Mouse (Mus musculus) layer of hippocampus, postnatal 14 days (tissue): ENCODE measurements around the gene Asns. TPM values are rescaled to one million over a fixed set of nuclear protein-coding genes. Genes with fewer than 3 reads are reported as not detected.
A peak's percentile ranks its signal among the peaks of the same experiment; 100 is the strongest.

ENCODE experiments used
- DNase-seq, 2 experiments: peaks; one replicate each; pipeline ENCODE4 v3.0.0; 2021 to 2022; ENCODE audit warnings: low spot score in 2 of 2, mixed read lengths in 1 of 2
- long read RNA-seq, 2 experiments: library from polyadenylated mRNA; stranded (forward); transcript quantifications; one replicate each; pipeline ENCODE4 v2.0.0; 2021
- total RNA-seq, 2 experiments: library from RNA; stranded (reverse); gene quantifications; 2 replicates each; pipeline ENCODE4 v1.2.3; 2021

Asns gene
- total RNA-seq: 100 to 1,000 TPM in 1 of 2 experiments, 10 to 100 TPM in 1; 97.4 to 100 TPM
- long read RNA-seq, experiment 1, transcript Asns-201 (12 exons, 2,001 nt): major isoform, 102 of 114 reads
- long read RNA-seq, experiment 1, partial matches to known transcripts: 4 of 114 reads
- long read RNA-seq, experiment 1, other reads (novel, unspliced or antisense): 8 of 114 reads
- long read RNA-seq, experiment 2, transcript Asns-201 (12 exons, 2,001 nt): major isoform, 130 of 139 reads
- long read RNA-seq, experiment 2, partial matches to known transcripts: 7 of 139 reads
- long read RNA-seq, experiment 2, other reads (novel, unspliced or antisense): 2 of 139 reads

DNA sequence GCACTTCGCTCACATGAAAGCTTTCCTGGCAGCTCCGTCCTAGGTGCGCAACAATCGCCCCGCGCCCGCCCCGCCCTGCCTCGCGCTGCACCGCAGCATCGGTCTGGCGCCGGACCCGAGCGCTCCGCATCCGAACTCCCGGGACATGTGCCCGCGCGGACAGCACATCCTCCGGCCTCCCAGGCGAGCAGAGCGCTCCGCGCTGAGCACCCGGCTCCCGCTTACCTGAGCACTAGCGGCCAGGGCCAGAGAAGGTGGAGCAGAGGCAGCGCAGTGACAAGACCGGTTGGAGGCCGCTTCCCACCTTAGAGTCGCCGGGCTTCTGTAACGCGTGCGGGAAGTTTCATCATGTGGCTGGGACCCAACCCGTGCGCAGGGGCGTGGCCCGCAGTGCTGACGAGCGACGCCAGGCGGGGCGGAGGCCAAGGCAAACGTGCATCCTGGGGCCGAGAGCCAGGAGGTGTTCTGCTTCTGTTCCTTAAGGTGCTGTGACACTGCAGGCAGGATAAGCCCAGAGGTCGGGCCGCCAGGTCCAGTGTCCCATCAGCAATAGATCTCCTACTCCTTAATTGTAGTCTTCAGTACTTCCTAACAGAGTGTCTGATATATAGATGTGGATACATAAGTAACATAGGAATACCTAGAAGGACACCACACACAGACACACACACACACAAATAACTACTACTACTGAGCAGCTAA is at the start of gene Asns:
Gene Asns, minus strand, starts transcription at position 371 of the 702 bp plus-strand sequence.
- peak; percentile 77 to 78 for DNase-seq

DNA sequence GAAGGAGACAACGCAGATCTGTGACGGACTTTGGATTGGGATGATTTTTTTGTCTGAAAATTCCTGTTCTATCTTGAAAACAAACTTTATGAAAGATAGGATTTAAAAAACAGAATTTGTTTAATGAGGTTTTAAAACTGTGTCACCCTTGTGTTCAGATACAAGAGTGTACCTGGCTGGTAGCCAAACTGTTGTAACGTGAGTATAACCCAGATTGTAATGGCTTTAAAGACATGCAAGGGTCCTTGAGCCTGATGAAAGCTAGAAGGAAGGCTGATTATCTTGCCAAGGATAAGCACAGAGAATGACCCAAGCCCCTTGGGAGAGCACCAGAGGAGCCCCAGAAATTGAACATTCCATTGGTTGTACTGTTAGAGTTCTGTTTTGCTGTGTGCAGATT is 48.7 kb upstream of the Asns start:
- DNase-seq: no peak

DNA sequence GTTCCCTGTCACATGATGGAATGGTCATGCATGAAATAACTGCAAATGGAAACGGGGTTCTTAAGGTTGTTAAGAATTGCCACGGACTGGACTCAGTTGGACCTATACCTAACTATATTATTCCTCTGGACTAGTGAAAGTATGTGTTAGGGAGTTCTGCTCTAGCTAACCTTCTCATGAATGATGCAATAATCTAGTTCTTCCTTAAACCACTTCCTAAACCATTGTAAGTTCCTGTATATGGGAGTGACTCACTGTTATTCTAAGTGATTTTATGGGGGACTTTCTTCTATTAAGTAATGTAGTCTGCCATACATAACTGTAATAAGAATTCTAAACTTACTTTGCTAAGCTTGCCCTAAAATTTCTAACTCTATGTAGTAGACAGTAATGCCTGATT is 44.8 kb upstream of the Asns start:
- DNase-seq: no peak

DNA sequence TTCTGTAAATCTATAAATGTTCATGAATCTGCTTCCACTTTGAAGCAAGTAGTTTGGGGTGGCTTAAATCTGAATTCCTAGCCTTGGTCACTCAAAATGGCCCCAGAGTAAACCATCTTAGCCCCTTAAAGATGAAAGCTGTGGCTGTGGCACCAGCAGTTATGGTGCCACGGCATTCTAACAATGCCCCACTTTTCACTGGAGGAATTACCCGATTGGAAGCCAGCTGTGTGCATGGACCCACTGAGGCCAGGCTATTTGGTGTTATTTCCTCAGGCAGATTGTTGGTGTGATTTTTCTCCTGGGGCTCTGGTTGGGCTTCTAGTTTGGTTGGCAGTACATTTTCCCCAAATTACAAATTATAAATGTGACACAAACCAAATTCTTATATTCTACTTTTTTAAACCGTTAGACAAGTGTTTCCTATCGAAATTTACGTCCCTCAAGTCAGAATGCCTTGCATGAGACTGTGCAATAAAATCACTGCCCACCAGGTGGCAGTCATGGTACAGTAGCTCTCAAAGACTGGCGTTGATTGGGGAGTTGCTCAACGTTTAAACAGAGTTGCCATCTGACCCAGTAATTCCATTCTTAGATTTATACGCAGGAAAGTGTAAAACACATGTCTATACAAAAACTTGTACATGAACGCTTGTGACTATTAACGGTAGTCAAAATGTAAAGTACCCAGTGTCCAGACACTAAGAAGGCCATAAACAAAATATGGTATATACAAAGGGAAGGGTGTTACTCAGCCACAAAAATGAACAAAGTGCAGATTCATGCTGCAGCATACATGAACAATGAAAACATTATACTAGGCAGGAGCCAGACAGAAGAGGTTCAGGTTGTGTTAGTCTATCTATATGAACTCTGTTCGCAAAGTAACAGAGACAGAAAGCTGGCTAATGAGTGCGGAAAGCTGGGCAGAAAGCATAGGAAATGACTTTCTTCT is 40.0 kb upstream of the Asns start:
- peak; percentile 87 to 92 for DNase-seq

DNA sequence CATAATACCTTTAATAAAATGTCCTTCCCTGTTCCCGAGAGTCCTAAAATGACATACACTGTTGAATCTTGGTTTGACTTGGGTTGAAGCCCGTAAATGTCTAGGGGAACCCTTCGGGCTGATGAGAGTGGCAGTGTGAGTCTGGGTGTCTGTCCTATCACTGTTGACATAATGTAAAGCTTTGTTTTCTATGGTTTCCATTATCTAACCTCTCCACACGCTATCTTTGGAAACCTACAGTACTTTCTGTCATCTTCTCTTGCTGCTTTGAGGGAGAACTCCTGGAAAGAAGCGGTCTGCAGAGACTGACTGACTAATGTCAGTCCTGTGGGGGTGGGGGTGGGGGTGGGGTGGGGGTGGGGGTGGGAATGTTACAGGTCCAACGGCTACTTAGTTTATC is 39.0 kb upstream of the Asns start:
- no peak for DNase-seq

DNA sequence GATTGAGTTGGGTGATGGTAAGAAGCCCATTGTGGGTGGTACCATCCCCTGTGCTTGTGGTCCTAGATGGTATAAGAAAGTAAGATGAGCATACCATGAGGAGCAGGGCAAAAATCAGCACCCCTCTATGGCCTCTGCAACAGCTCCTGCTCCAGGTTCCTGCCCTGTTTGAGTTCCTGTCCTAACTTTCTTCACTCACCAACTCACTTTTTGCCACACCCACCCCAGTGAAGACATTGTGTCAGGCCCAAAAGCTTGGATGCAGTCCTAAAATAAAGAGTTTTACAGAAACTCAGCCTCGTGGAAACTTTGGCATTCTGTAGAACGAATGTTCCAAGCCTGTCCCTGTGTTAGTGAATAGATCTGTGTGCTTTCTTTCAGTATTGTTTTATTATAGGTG is 36.1 kb upstream of the Asns start:
- DNase-seq: no peak

DNA sequence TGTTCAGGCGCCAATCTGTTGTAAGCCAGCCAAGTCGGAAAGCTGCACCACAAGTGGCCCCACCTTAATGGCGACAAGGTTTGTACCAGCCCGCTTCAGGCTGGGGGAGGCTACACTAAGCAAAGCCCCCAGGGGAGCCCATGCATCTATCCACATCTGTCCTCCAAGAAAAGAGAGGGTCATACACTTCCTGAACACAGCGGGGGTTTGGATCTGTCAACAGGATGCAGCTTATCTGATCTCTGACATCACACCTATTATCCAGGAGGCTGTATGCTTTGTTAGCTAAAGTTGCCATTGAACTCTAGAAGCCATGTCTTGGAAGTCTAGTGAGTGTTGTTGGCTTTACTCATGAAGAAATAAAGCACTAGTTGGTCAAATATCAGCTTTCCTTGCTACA is 35.2 kb upstream of the Asns start:
- no peak for DNase-seq

DNA sequence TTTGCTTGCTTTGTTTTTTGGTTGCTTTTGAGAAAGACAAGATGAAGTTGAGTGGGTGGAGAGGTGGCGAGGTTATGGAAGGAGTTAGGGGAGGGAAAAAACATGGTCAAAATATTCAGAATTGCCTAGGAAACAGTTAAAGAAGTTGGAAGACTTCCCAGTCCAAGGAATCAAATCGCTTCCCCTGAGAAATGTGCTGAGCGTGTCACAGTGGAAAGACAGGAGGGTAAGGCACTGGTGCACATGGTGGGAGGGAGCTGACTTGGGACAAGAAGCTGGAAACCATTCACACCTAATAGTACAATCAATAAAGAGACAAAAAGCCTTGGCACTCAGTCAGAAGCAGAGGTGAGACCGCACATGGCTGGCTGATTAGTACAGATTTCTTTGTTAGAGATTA is 23.2 kb upstream of the Asns start:
- DNase-seq: no peak

DNA sequence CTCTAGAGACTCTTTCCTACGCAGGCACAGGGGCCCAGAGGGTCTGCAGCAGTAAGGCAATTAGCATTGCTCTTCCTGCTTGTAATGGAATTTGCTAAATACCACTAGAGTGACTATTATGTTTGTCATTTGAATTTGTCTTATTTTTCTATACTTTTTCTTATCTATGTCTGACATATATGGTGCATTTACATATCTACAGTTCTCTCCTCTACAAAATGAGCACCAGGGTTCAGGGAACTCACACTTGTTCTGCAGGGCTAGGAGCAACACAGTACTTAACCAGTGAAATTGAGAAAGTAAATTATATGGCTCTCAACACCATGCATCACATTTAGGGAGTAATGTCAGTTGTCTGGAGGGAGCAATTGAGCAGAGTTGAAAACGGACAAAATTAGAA is 21.2 kb upstream of the Asns start:
- DNase-seq: no peak

DNA sequence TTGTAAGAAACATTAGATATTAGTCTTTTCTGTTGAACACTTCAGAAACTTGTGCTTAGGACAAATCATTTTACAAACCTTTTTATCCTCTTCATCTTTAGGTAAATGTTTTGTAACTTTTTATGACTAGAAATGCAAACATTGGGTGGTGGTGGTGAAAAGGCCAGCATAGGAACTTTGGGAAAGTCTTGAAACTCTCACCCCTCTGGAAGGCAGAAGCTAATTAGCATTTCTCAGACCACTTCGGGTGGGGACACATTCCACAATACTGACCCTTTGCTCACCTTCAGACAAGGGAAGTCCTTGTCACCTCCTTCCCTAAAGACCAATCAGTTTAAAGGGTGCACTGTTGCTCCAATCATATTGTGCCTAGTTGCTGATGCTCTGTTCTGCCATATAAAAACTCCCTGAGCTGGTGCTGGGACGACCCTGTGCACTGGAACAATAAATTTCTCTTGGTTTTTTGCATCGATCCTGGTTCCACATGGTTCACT is 18.8 kb upstream of the Asns start:
- DNase-seq: no peak

DNA sequence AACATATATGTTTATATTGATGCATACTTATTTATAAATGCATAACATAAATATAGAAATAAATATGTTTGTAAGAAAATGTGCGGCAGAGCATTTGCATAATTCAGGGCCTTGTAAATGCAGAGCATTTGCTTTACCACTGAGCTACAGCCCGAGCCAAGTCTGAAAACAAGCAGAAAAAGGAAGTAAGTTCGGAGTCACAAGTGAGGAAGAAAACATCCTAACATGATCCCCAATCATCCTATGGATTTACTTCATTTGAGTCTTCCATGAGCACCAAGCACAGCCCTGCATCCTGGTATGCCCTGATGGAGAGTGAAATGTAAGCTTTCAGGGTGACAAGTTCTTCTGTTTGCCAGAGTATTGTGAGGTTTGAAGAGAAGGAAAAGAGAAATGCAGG is 15.2 kb upstream of the Asns start:
- no peak for DNase-seq

DNA sequence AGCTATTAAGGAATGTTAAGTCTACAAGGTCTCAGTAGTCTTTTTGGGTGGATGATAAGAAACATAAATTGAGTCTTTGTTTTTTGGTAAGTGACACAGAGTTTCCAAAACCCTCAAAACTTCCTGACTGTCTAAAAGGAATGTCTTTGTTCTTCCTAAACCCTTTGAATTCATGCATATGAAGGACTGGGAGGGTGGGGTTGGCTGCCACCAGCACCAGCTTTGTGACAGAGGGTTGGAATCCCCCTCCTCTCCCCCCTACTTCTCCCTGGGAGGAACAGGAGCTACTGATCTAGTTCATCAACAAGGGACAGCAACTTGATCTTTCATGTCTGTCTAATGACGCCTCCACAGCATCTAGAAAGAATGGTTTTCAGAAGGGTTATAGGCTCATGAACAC is 13.7 kb upstream of the Asns start:
- no peak for DNase-seq

DNA sequence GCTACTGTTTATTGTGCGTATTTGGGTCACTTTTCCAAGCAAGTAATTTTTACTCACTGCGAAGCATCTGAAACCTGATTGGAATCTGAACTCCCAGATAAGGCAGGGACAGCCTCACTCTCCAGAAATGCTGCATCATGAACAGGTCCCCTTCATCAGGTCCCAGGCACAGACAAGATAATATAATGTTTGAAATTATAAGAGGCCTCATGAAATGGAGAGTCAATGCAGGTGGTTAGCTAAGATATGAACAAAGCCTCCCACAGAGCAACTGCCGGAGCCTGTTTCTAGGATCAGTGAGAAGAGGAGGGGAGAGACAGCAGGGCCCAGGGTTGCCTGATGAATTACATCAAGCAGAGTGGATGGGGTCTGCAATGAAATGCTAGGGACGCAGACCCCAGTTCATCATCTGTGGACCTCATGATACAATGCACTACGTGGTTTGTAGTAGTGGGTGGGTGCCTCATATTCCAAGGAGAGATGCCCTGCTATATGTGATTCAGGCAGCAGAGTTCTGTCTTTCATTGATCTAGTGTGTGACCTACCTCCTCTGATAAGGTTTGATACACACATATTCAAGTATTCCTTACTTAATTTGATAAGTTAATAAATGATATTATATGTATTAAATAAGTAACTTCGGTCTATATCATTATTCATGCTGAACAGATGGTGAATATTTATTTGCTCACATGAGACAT is 5.1 kb upstream of the Asns start:
- DNase-seq: no peak

DNA sequence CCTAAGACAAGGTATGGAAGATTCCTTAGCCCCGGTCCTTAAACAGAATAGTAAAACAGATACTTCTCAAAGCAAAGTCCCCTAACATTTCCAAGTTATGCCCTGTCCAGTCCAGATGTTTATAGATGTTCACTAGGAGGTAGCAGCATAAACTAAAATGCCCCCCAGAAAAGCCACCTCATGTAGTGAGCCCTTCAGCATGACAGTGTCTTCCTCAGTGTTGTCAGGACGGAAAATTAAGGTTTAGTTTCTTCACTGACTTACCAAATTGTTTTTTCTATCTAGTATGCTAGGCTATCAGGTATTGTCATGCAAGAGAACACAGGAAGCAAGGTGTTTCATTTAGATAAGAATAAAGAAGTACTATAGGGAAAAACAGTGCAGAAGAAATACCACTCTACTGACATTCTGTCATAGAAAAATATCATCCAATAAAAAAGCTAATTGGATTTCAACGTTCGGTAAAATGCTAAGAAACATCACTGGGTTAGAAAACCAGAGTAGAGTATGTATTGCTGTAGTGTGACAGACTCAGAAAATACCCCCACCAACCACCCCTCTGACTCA is 4.1 kb upstream of the Asns start:
- DNase-seq: no peak

DNA sequence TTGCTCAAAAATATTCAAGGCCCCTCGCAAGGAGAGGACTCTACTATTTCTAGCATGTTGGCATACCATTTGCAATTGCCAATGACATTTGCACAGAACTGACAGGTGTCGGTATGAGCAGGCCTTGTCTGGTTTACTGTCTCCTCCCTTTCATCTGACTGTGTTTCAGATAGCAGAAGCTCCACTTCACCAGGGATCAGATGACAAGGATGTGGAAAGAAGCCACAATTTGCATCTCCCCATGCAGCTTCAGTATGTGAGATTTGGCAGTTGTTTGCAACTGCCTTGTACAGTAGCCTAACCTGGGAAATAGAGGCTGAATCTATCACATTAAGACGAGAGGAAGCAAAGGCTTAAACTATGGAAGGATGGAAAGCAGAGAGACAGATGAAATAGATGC is 3.6 kb upstream of the Asns start:
- no peak for DNase-seq

DNA sequence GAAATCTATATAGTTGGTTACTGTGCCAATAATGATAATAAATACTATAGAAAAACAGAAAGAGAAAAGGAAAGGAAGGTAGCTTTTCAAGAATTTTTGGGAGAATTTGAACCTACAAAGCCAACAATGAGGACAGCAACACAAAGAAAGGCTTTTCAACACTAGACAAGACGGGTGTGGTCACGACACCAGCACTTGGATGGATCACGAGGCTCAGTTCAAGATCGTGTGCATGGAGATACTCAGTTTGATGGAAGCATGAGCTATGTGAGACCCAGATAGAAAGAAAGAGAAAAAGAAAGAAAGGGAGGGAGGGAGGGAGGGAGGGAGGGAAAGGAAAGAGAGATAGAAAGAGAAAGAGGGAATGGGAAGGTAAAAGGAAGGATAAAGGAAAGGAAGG is 2.8 kb upstream of the Asns start:
- DNase-seq: no peak

DNA sequence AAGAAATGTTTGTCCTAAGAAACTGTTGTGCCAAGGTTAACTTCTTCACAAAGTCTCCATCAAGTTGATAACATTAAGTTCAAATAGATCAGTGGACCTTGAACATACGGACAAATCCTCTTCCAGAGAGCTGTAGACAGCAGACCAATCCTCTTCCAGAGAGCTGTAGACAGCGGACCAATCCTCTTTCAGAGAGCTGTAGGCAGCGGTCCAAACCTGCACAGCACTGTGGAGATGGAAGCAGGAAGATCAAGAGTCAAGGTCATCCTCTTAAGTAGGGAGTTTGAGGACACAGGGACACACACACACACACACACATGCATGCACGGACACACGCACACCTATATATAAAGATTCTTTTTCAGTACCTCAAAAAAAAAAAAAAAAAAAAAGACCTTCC is 612 bp upstream of the Asns start:
- DNase-seq: no peak

DNA sequence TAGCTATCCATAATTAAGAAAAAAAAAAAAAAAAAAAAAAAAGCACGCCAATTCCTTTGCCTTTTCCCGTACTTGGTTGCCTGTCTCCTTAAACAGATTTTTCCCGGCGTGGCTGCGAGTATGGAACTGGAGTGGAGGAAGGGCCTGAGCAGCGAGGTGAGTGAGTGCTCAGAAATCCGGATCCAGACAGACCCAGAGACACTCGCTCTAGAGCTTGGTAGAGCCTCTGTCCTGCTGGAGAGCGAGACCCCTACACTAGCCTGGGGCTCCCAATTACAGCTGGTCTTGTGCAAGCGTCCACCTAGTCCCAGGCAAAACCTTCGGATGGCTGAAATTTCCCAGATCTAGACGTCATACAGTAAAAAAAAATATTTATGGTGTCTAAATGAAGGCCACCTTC is 603 bp downstream of the Asns start:
- DNase-seq: no peak

DNA sequence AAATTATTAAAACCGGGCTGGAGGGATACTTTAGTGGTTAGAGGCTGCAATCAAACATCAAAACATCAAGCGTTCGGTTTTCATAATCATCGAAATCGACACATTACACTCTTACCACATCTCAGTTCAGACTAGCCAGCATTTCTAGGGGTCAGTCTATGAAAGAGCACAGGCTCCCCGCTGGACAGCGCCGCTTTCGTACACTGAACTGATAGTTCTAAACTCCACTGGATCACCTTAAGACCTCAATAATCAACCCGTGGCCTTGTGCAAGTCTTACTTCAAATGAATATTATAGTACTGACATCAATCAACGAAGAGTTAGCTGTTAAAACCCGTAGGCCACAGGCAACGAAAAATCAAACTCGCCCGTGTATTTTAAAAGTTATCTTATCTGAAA is 1.0 kb downstream of the Asns start:
- no peak for DNase-seq

DNA sequence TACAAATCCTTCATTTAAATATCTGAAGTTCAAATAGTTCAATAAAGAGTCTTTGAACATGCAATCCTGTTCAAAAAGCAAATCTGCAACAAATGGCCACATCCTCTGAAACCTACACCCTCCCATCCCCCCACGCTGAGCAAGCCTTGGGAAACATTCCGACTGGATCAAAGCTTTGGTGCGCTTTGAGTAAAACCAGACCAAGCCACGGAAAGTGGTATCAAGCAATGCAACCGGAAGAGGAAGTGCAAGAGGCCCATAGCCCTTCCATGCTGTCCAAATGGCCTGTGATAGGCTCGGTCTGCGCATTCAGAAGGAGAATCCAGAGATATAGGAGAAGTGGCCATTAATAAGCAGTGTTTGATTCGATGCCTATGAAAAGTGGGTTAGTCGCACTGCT is 2.6 kb downstream of the Asns start:
- no peak for DNase-seq

DNA sequence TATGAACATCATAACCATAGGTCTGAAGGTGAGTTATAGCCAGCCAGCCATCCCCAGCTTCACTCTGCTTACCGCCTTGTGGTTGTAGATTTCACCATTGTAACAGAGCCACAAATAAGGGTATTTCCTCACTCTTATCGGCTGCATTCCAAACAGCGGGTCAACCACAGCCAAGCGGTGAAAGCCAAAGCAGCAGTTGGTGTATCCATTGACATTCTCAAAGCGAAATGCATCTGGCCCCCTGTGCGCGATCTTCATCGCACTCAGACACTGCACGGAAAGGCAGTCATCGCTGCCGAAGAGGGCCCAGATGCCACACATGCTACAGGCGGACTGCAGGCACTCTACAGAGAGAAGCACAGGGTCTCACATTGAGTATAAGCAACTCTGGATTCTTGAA is 3.9 kb downstream of the Asns start:
- no peak for DNase-seq
